Mouse (Mus musculus) 3134 (cell line): ENCODE measurements around the gene Tdrd5.
"Not testable (repeated sequence)": the region's sequence is repeated elsewhere in the genome, so short reads cannot be mapped to it uniquely, and the experiment has no call there.

Source experiments
- DNase-seq: peaks from one replicate; pipeline ENCODE4 v3.0.0-alpha.2; 2011; ENCODE audit warnings: low spot score; ENCODE audit not compliant: insufficient read length; ENCODE audit errors: extremely low read depth

Gene Tdrd5

GRCm38 (mm10) chr1:156263352-156263751, 40.1 kb downstream of the Tdrd5 start:
- DNase-seq = no peak

DNA sequence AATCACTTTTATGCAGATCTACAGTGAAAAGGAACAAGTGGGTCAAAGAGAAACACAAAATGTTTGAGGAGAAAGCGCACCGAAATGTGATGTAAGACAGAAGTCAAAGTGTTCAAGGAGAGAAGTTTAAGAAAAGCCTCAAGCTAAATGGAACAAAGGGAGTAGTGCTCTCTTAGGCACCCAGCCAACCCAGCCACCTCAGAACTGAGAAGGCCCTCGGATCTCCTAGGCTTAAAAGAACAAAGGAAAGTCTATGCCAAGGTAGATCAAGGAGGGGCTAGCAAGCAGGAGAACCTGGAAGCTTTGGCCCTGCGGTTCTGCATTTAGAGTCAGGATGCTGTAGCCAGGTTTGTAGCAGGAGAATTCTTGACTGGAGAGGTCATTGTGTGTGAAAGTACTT, 48.6 kb downstream of the Tdrd5 start:
- DNase-seq = no peak

DNA sequence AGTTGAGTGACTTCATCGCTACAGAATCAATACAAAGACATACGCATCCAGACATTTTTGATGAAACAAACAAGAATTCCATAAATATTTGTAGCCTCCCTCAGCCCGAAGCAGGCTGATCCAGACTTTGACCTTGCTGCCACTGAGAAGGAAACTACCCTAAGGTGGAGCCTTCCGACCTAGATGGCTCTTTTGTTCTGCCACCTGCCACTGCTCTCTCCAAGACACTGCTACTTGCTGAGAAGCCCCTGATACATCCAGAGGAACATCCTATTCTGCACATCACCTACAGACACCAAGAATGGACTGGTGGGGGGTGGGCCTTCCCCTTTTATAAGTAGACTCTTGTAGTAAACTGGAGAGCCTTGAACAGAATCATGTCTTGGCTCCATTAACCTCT, 52.4 kb downstream of the Tdrd5 start:
- not testable (repeated sequence) for DNase-seq

DNA sequence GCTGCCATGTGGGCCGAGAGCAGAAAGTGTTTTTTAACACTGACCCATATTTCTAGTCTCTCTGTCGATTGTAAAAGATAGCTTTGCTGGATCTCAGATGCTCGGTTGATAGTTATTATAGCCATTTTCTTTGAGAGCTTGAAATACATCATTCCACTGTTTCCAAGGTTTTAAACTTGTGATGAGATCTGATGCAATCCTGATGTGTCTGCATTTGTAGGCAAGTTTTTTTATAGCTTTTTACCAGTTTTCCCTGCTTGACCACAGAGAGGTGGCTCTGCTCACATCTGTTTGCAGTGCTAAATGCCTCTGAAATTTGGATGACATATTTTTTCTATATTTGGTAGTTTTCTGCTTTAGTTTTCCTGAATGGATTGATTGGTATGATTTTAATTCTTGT, 55.6 kb downstream of the Tdrd5 start:
- no peak for DNase-seq

- no peak for DNase-seq
These were observed 61.6 kb downstream of the Tdrd5 start for GRCm38 (mm10) chr1:156241713-156242348.

DNA sequence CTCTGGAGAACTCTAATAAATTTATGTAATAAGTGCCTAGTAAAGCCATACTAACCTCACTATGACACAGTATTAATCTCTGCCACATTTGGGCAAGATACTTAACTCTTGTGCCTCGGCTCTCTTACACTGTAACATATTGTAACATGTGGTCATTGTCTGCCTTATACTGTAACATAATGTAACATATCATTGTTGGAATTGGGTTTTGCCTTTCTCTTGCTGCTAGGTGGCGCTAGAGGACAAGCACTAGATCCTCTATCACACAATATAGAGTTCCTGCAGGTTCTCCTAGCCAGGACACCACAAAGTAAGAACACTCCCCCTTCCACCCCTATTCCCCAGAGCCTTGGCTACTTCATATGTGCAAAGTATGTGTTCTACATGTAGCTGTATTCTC, 62.4 kb downstream of the Tdrd5 start:
- no peak for DNase-seq

GRCm38 (mm10) chr1:156231122-156231521, 72.3 kb downstream of the Tdrd5 start:
- DNase-seq = no peak

GRCm38 (mm10) chr1:156230339-156231089, 73.0 kb downstream of the Tdrd5 start:
- no peak for DNase-seq

DNA sequence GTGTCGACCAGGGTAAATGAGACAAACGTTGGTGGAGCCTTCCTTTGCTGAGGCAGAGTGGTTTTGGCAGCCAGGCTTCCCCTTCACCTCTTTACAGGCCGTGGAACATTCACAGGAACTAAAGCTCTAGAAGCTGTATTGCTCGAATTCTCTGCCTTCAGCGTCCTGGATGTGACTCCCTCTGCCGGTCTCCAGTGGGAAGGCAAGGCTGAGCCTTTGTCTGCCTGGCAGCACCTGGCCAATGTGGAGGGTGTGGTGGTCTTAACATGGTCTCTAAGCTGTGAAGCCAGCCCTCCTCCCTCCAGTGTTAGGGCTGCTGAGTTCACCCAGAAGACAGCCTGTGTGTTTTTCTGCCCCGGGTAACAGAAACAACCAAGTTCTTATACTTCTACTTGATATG, 74.0 kb downstream of the Tdrd5 start:
- DNase-seq = no peak

GRCm38 (mm10) chr1:156228728-156229127, 74.7 kb downstream of the Tdrd5 start:
- no peak for DNase-seq

GRCm38 (mm10) chr1:156226903-156227302, 76.6 kb downstream of the Tdrd5 start:
- no peak for DNase-seq

DNA sequence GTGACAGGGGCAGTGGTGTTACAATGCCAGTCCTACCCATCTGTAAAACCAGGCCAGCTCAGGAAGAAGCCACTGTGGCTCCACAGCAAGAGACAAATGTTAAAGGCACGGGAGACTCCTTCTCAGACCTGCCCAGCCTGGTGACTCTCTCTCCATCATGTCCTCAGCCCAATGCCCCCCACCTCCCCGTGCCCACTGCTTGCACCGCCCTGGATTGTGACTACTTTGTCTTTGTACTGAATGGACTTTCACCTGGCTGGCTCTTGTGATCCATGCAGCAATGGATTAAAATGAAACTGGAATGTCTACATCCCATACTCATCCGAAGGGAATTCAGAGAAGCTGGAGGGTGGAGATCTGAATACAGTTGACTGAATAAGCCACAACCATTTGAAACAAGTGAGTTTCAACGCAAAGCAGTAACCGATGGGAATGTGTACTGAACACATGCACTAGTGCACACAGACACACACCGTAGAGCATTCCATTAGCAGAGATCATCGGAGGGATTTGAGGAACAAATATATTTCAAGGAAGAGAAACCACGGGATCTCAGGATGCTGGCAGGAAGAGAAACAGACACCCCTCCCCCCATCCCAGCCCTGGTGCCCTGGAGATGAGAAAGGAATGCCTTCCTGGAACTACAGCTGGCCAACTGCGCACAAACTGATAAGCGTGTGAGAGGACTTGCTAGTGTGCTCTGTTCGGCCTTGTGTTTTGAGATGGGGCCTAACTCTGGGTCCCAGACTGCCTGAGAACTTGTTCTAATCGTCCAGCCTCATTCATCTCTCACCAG, 81.1 kb downstream of the Tdrd5 start:
- DNase-seq = peak; percentile 26

- no peak for DNase-seq
These were observed 82.1 kb downstream of the Tdrd5 start for GRCm38 (mm10) chr1:156221327-156221726.

DNA sequence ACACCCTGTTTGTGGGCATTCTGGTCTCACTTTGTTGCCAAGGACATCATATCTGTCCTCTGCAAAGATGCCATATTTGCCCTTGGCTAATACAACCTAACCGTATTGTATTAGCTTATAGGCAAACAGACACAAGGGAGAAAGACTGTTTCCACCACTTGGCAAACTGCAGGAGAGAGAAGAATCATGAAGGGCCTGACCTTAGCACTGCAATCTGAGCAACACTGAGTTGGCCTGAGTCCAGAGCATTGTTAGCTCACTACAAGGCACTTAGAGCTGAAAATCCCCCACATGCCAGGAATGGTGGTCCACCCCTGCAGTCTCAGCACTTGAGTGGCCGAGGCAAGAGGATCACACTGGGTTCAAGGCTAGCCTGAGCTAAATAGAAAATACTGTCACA, 84.9 kb downstream of the Tdrd5 start:
- no peak for DNase-seq

DNA sequence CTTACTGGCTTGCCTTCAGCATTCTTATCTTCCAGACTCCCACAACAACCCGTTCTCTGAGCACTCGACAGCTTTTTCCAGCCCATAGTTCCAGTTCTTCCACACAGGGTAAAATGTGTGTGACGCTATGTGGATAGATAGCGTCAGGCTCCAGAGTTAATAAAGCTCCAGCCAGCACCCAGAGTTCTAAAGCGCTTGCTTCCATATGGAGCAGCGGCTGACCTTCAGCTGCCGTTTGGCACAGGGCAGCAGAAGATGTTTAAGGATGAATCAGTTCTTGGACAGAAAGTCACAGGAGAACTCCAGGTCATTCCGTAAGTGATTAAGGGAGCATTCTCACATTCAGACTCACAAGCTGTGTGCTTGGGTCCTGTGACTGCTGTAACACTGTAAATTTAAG, 85.5 kb downstream of the Tdrd5 start:
- no peak for DNase-seq

GRCm38 (mm10) chr1:156217393-156217792, 86.1 kb downstream of the Tdrd5 start:
- peak; percentile 43 for DNase-seq

DNA sequence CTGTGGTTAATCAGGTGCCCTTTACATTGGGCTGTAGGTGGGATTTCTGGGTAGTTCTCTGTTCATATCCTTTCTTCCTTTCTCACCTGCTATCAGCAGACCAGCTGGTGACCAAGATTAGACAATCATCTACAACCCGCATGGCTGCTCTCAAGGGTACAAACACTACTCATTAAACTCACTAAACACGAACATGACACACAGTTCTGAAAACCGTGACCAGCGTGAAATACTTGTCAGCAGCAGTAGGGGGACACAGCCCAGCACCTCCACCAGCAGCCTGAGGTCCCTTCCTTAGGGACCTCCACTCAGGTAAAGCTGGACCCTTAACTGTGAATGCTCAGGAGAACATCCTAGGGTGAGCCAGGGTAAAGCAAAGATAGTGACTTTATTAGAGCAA, 87.2 kb downstream of the Tdrd5 start:
- DNase-seq = no peak

GRCm38 (mm10) chr1:156214651-156215050, 88.8 kb downstream of the Tdrd5 start:
- no peak for DNase-seq

- no peak for DNase-seq
These were observed 90.5 kb downstream of the Tdrd5 start for GRCm38 (mm10) chr1:156212923-156213322.

DNA sequence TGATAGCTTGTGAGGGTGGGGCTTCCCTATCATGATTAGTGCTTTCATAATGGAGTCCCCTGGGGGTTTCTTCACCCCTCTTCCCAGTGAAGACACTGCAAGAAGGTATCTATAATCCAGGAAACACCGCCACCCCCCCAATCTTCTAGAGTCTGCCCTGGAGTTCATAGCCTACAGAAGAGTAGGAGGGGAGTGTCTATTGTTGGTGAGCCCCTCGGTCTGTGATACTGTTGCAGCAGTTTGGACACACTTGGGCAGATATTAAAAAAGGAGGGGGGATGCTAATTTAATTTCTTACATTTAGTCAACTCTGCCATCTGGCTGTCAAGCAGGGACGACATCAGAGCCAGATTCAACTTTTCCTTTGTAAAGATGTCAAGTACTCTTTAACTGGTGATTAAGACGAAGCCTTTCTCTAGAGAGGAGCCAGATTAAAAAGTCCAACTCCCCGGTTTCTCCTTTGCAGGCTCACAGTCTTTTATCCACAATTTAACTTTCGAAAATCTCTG, 91.6 kb downstream of the Tdrd5 start:
- no peak for DNase-seq
